Mouse (Mus musculus) ES-E14 (cell line): ENCODE data around the gene Hist2h2be.
"Not testable (repeated sequence)": the region's sequence is repeated elsewhere in the genome, so short reads cannot be mapped to it uniquely, and the experiment has no call there.

ENCODE experiments used
- HCFC1 ChIP-seq: IDR thresholded peaks from 2 replicates; pipeline ENCODE4 v1.6.1; 2012; ENCODE audit warnings: low read length, inconsistent platforms, borderline replicate concordance; ENCODE audit not compliant: insufficient read depth
- MAFK ChIP-seq: IDR thresholded peaks from 2 replicates; pipeline ENCODE4 v1.6.1; 2014; ENCODE audit warnings: mild to moderate bottlenecking, low read depth, low read length, inconsistent platforms; ENCODE audit not compliant: insufficient read depth
- ZNF384 ChIP-seq: IDR thresholded peaks from 2 replicates; pipeline ENCODE4 v1.6.1; 2012; ENCODE audit warnings: low read depth, low read length, inconsistent platforms

DNA sequence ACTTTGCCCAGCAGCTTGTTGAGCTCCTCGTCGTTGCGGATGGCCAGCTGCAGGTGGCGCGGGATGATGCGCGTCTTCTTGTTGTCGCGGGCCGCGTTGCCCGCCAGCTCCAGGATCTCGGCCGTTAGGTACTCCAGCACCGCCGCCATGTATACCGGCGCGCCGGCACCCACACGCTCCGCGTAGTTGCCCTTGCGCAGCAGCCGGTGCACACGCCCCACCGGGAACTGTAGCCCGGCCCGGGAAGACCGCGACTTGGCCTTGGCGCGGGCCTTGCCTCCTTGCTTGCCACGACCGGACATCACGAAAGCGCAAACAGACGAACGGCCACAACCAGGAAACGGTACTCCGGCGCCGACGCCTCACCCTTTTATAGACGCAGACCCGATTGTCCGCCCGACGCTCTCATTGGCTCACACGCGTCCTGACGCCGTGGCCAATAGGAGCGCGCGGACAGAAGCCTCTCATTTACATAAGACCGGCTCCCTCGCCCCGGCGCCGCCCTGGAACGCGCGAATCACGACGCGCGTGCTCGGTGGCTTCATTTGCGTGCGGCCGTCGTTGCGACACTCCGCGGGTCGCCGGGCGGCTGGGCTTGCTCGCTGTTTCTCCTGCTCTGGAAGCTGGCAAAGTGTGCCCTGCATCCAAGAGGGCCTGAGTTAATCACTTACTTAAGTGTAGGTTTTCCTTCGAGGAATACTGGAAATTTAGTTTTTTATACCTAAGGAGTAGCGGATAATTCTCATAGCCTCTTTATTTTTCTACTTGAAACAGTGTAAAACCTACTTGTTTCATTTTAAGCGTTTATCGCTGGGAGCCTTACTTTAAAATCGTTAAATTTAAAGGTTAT lies 19.3 kb downstream of the Hist2h2be start, which contains the start of gene Hist2h2aa2:
- TF ChIP-seq MAFK, HCFC1, ZNF384: not testable (repeated sequence)
